Comparison of ENCODE assay signal across 17 mouse cellular contexts in genomic region chr11:113538406-113538917, GRCm38 (mm10).
DNase-seq lines count a peak whose midpoint lies in the region; ATAC-seq and TF ChIP-seq lines count a peak whose summit lies in the region.
"Had no signal": no experiment of that assay in that cellular context is flagged by ENCODE, and none has a peak within 500 bp of the region (broad histone marks: within the 10 kb centered on the region; RNA-seq: fewer than 3 reads in every experiment).

No protein-coding gene starts in this region.

- no peak for TF ChIP-seq POLR2A in myocyte (IDR thresholded peaks at IDR 0.05; ENCODE audit: insufficient read length, low read depth)

- no peak overlapping the region for H3K4me2 ChIP-seq in forebrain, embryonic 13.5 days
- no peak overlapping the region for H3K4me2 ChIP-seq in forebrain, embryonic 11.5 days (ENCODE audit: low read depth, low read length, severe bottlenecking)
- H3K4me2 ChIP-seq in neural tube, embryonic 13.5 days = no peak overlapping the region
- H3K4me2 ChIP-seq in neural tube, embryonic 15.5 days = no peak overlapping the region
- H3K4me2 ChIP-seq in forebrain, embryonic 16.5 days (ENCODE audit: low read length) = no peak overlapping the region
- H3K4me2 ChIP-seq in myocyte (ENCODE audit: low read depth) = no peak overlapping the region
- H3K4me2 ChIP-seq: liver, embryonic 11.5 days; lung, embryonic 15.5 days; stomach, embryonic 15.5 days had no signal

- H3K27ac ChIP-seq in forebrain, embryonic 13.5 days = peak overlapping the region; percentile 91
- H3K27ac ChIP-seq in forebrain, embryonic 11.5 days (ENCODE audit: low read depth, low read length) = no peak overlapping the region
- H3K27ac ChIP-seq in neural tube, embryonic 13.5 days (replicated peaks) = peak overlapping the region; percentile 75
- no peak overlapping the region for H3K27ac ChIP-seq in neural tube, embryonic 15.5 days (replicated peaks)
- peak overlapping the region; percentile 90 for H3K27ac ChIP-seq in forebrain, embryonic 16.5 days (ENCODE audit: low read length)
- H3K27ac ChIP-seq: lung, embryonic 15.5 days; stomach, embryonic 15.5 days had no signal

- no peaks in the 10 kb centered on the region for H3K27me3 ChIP-seq in forebrain, embryonic 13.5 days
- no peaks in the 10 kb centered on the region for H3K27me3 ChIP-seq in forebrain, embryonic 11.5 days (ENCODE audit: control insufficient read depth, insufficient read depth, low read length)
- H3K27me3 ChIP-seq in neural tube, embryonic 13.5 days = no peaks in the 10 kb centered on the region
- no peaks in the 10 kb centered on the region for H3K27me3 ChIP-seq in neural tube, embryonic 15.5 days (replicated peaks)
- H3K27me3 ChIP-seq in forebrain, embryonic 16.5 days (replicated peaks; ENCODE audit: control insufficient read depth, insufficient read depth, low read length) = no peaks in the 10 kb centered on the region
- H3K27me3 ChIP-seq in myocyte (ENCODE audit: control insufficient read depth, insufficient read depth, insufficient read length) = no peaks in the 10 kb centered on the region
- H3K27me3 ChIP-seq: lung, embryonic 15.5 days; stomach, embryonic 15.5 days had no signal

- WGBS in forebrain, embryonic 13.5 days = 93% methylated on average over 4 of the region's 4 CpGs
- 95% methylated on average over 4 of the region's 4 CpGs for WGBS in forebrain, embryonic 11.5 days
- WGBS in neural tube, embryonic 13.5 days = 90% methylated on average over 4 of the region's 4 CpGs
- WGBS in neural tube, embryonic 15.5 days = 85% methylated on average over 4 of the region's 4 CpGs
- WGBS in forebrain, embryonic 16.5 days = 93% methylated on average over 4 of the region's 4 CpGs

- no peaks in the 10 kb centered on the region for H3K79me2 ChIP-seq in myocyte (ENCODE audit: control insufficient read depth, insufficient read depth)

- H3K9ac ChIP-seq in forebrain, embryonic 13.5 days = no peak overlapping the region
- H3K9ac ChIP-seq in forebrain, embryonic 11.5 days (ENCODE audit: low read length) = no peak overlapping the region
- H3K9ac ChIP-seq in neural tube, embryonic 13.5 days = no peak overlapping the region
- H3K9ac ChIP-seq in neural tube, embryonic 15.5 days (replicated peaks) = no peak overlapping the region
- H3K9ac ChIP-seq in forebrain, embryonic 16.5 days (replicated peaks; ENCODE audit: low read depth, low read length) = no peak overlapping the region
- H3K9ac ChIP-seq: lung, embryonic 15.5 days; stomach, embryonic 15.5 days had no signal

- no peak overlapping the region for H3K4me3 ChIP-seq in forebrain, embryonic 13.5 days
- H3K4me3 ChIP-seq in forebrain, embryonic 11.5 days (ENCODE audit: low read depth, low read length) = no peak overlapping the region
- H3K4me3 ChIP-seq in neural tube, embryonic 13.5 days = no peak overlapping the region
- no peak overlapping the region for H3K4me3 ChIP-seq in neural tube, embryonic 15.5 days (replicated peaks)
- no peak overlapping the region for H3K4me3 ChIP-seq in forebrain, embryonic 16.5 days (replicated peaks; ENCODE audit: low read length)
- H3K4me3 ChIP-seq in myocyte = no peak overlapping the region
- H3K4me3 ChIP-seq: lung, embryonic 15.5 days; stomach, embryonic 15.5 days had no signal

- intact Hi-C loops in left cerebral cortex, postnatal 36 days (cut with DNase I) = no loop called here

- H3K9me3 ChIP-seq in forebrain, embryonic 13.5 days (replicated peaks) = peaks cover 6% of the 10 kb centered on the region; the same call in 1 of the 2 replicates
- no peaks in the 10 kb centered on the region for H3K9me3 ChIP-seq in forebrain, embryonic 11.5 days (ENCODE audit: control insufficient read depth, low read length)
- H3K9me3 ChIP-seq in neural tube, embryonic 13.5 days = peaks cover 11% of the 10 kb centered on the region; the same call in 1 of the 2 replicates
- no peaks in the 10 kb centered on the region for H3K9me3 ChIP-seq in neural tube, embryonic 15.5 days (replicated peaks)
- no peaks in the 10 kb centered on the region for H3K9me3 ChIP-seq in forebrain, embryonic 16.5 days (ENCODE audit: control insufficient read depth, low read length)
- H3K9me3 ChIP-seq: lung, embryonic 15.5 days; stomach, embryonic 15.5 days had no signal

- ATAC-seq in forebrain, embryonic 13.5 days = no peak
- no peak for ATAC-seq in forebrain, embryonic 11.5 days (replicated peaks; ENCODE audit: low FRiP score)
- ATAC-seq in neural tube, embryonic 13.5 days (ENCODE audit: low read depth) = no peak
- no peak for ATAC-seq in neural tube, embryonic 15.5 days (ENCODE audit: low FRiP score)
- ATAC-seq in forebrain, embryonic 16.5 days = no peak
- ATAC-seq in monocyte, adult 5-6 weeks (replicated peaks; ENCODE audit: insufficient number of reproducible peaks, low FRiP score, low TSS enrichment, poor library complexity, severe bottlenecking) = no peak

- H3K4me1 ChIP-seq in forebrain, embryonic 13.5 days = peaks cover 24% of the 10 kb centered on the region
- no peaks in the 10 kb centered on the region for H3K4me1 ChIP-seq in forebrain, embryonic 11.5 days (replicated peaks; ENCODE audit: control insufficient read depth, insufficient read depth, low read length)
- peaks cover 27% of the 10 kb centered on the region for H3K4me1 ChIP-seq in neural tube, embryonic 13.5 days (replicated peaks)
- peaks cover 18% of the 10 kb centered on the region for H3K4me1 ChIP-seq in neural tube, embryonic 15.5 days
- H3K4me1 ChIP-seq in forebrain, embryonic 16.5 days (replicated peaks; ENCODE audit: control insufficient read depth, insufficient read depth, low read length) = peaks cover 19% of the 10 kb centered on the region

- no peak for DNase-seq in forebrain, embryonic 11.5 days (ENCODE audit: low spot score)
- DNase-seq in left cerebral cortex, postnatal 36 days (ENCODE audit: low spot score in 2 of 2) = no peak
- DNase-seq: cerebellum, adult 2 months; heart, adult 11 months; kidney, adult 18-20 months; kidney, postnatal 36 days; left cerebral cortex, postnatal 4 days; thymus, postnatal 14 days had no signal

- H3ac ChIP-seq in myocyte (ENCODE audit: control insufficient read depth, insufficient read length) = no peak overlapping the region

- H3K36me3 ChIP-seq in forebrain, embryonic 13.5 days (ENCODE audit: poor library complexity, severe bottlenecking) = no peaks in the 10 kb centered on the region
- H3K36me3 ChIP-seq in forebrain, embryonic 11.5 days (ENCODE audit: control insufficient read depth, insufficient read depth, low read length) = no peaks in the 10 kb centered on the region
- no peaks in the 10 kb centered on the region for H3K36me3 ChIP-seq in neural tube, embryonic 13.5 days
- no peaks in the 10 kb centered on the region for H3K36me3 ChIP-seq in neural tube, embryonic 15.5 days
- no peaks in the 10 kb centered on the region for H3K36me3 ChIP-seq in forebrain, embryonic 16.5 days (ENCODE audit: control insufficient read depth, insufficient read depth)
- no peaks in the 10 kb centered on the region for H3K36me3 ChIP-seq in myocyte (ENCODE audit: control insufficient read depth, insufficient read depth)
- H3K36me3 ChIP-seq: lung, embryonic 15.5 days; stomach, embryonic 15.5 days had no signal

TF ChIP-seq in myocyte, 11 proteins besides CTCF, POLR2A, EP300 and RAD21:
- TF ChIP-seq CEBPB (IDR thresholded peaks at IDR 0.05; ENCODE audit: insufficient read depth, poor library complexity, severe bottlenecking) = peak; percentile 72; the same call in 1 of the 2 replicates
- TF ChIP-seq REST (IDR thresholded peaks at IDR 0.05; ENCODE audit: insufficient read depth, insufficient read length) = no peak
- TF ChIP-seq SRF (IDR thresholded peaks at IDR 0.05; ENCODE audit: control insufficient read depth, insufficient read length, low read depth) = no peak
- no peak for TF ChIP-seq MYOD1 (IDR thresholded peaks at IDR 0.05; ENCODE audit: control insufficient read depth in 1 of 3, insufficient read length in 2 of 3, low read depth in 2 of 3)

Comparison
In these comparisons a context has a peak if more than half of its experiments do, and no peak if none do; other contexts are left out.
1. H3K27ac ChIP-seq: peak in forebrain, embryonic 13.5 days (single experiment), neural tube, embryonic 13.5 days (single experiment) and forebrain, embryonic 16.5 days (single experiment); none in forebrain, embryonic 11.5 days (single experiment) and neural tube, embryonic 15.5 days (single experiment).